Mouse (Mus musculus) retina, embryonic 14.5 days (tissue): ENCODE measurements around the gene Cdc45.

Experiments
- DNase-seq: peaks from one replicate; pipeline ENCODE4 v3.0.0-alpha.2; 2015; ENCODE audit warnings: low spot score

Gene Cdc45

GRCm38 (mm10) chr16:18788627-18789406 lies 23.0 kb downstream of the Cdc45 start:
- no peak for DNase-seq

GRCm38 (mm10) chr16:18786652-18787051 lies 25.1 kb downstream of the Cdc45 start:
- DNase-seq, result no peak

GRCm38 (mm10) chr16:18785485-18785884 lies 26.3 kb downstream of the Cdc45 start:
- DNase-seq, result no peak

GRCm38 (mm10) chr16:18785025-18785424 lies 26.8 kb downstream of the Cdc45 start:
- no peak for DNase-seq

GRCm38 (mm10) chr16:18781810-18782209 lies 30.0 kb downstream of the Cdc45 start:
- DNase-seq, result no peak

- no peak for DNase-seq
Measured at GRCm38 (mm10) chr16:18778461-18778860, 33.3 kb downstream of the Cdc45 start.

- DNase-seq, result peak; percentile 47
Measured at GRCm38 (mm10) chr16:18777101-18778080, 34.4 kb downstream of the Cdc45 start.

GRCm38 (mm10) chr16:18776556-18777100 lies 35.2 kb downstream of the Cdc45 start, which contains the start of gene Cldn5:
Cldn5 (plus strand) TSS chr16:18776847.
- DNase-seq, result peak; percentile 31

- peak; percentile 4 for DNase-seq
Measured at GRCm38 (mm10) chr16:18775621-18776555, 35.9 kb downstream of the Cdc45 start.

GRCm38 (mm10) chr16:18773936-18774335 lies 37.9 kb downstream of the Cdc45 start:
- DNase-seq, result peak; percentile 45

- DNase-seq, result no peak
Measured at GRCm38 (mm10) chr16:18769501-18769900, 42.3 kb downstream of the Cdc45 start.

- DNase-seq, result no peak
Measured at GRCm38 (mm10) chr16:18766390-18766789, 45.4 kb downstream of the Cdc45 start.

- DNase-seq, result no peak
Measured at GRCm38 (mm10) chr16:18762960-18763359, 48.8 kb downstream of the Cdc45 start.

- no peak for DNase-seq
Measured at GRCm38 (mm10) chr16:18761734-18762133, 50.1 kb downstream of the Cdc45 start.

GRCm38 (mm10) chr16:18751885-18752499 lies 59.8 kb downstream of the Cdc45 start:
- DNase-seq, result no peak

- DNase-seq, result no peak
Measured at GRCm38 (mm10) chr16:18751101-18751500, 60.7 kb downstream of the Cdc45 start.

GRCm38 (mm10) chr16:18746268-18747122 lies 65.3 kb downstream of the Cdc45 start:
- no peak for DNase-seq

- no peak for DNase-seq
Measured at GRCm38 (mm10) chr16:18738303-18738702, 73.5 kb downstream of the Cdc45 start.

GRCm38 (mm10) chr16:18733100-18733956 lies 78.5 kb downstream of the Cdc45 start:
- DNase-seq, result no peak
